Mouse (Mus musculus) NIH3T3 (cell line): ENCODE data around the gene Apol7e.
A peak's percentile ranks its signal among the peaks of the same experiment; 100 is the strongest.
"Not testable (repeated sequence)": the region's sequence is repeated elsewhere in the genome, so short reads cannot be mapped to it uniquely, and the experiment has no call there.

ENCODE experiments used
- DNase-seq: peaks from one replicate; pipeline ENCODE4 v3.0.0-alpha.2; 2012; ENCODE audit warnings: low read depth

The Apol7e gene

DNA sequence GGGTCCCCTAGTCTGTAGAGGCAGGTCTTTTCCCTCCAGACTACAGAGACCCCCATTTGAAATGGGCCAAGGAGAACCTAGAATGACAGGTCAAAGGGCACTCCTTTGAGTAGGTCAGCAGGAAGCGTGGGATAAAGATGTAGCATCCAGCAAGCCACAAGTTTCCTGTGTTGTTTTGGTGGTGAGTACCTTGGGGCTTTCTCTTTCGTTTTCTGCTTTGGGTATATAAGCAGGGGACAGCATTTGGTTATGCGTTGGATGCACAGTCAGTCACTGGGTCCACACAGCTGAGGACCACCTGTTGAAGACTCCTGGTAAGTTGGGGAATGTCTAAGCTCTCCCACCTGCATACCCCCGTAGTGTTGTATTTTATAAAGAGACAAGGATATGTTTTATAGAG is at the start of gene Apol7e:
TSS of gene Apol7e (plus strand) at position 202 of the 400 bp plus-strand sequence.
- not testable (repeated sequence) for DNase-seq

DNA sequence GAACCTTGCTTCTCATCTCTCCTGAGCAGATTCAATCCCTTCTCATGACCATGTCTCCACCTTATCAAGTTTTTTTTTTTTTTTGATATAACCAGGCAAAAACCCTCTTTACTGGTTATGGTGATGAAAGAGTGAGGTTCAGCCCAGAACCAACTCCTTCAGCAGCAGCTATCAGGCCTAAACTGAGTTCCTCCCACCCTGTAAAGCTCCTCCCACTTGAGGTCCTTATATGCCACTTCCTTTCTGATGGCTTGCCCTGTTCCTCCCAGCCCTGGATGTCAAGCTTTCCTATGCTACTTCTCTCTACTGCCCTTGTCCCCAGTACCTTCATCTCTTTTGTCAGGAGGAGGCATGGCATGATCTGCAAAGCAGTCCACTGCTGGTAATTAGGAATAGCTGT is 47.5 kb upstream of the Apol7e start:
- not testable (repeated sequence) for DNase-seq

DNA sequence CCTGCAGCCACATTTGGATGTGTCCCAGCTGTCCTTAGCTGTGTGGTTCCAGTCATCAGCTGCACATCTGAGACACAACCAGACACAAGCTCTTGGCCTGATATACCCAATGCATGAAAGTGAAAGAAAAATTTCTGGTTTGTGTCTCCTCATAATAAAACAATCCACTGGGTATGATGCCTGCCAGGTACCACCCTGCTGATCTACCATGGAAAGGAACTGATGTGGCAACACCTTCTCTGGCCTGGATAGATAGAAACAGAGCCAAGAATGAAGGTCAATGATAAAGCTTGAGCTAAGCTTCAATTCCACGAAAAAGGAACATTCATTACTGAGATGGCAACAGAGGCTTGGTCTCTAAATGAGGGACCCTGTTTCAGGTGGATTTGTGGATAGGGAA is 38.9 kb upstream of the Apol7e start:
- not testable (repeated sequence) for DNase-seq

DNA sequence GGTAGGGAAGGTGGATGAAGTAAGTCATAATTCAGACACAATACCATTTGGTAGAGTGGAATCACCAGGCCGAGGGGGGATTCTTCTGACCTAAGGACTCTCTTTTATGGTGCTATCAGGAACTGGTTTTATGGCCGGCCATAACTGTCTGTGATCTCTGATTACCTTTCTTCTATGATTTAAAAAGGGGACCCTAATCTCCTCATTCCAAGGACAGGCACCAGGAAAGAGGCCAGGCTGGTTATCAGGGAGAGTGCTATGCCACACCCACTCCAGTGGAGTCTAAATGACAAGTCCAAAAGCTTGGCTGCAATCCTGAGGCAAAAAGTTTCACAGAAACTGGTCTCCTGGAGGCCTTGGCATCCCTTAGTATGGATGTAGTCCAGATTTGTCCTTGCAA is 36.8 kb upstream of the Apol7e start:
- not testable (repeated sequence) for DNase-seq

DNA sequence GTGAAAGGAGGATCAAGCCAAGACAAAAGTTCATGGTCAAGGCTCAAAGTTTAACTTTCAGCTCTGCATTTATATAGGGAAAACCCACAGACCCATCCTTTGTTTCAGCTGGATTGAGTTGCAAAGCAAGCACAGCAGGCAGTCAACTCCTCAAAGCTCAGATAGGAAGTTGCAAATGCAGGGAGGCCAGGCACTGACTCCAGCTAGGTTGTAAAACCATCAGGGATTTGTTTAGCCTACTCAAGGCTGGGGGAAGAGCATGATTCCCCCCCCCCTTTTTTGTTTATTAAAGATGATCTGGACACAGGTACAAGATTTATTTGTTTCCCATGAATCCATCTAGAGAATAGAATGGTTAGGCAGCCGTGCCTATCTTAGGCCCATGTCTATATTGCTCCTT is 24.6 kb upstream of the Apol7e start:
- DNase-seq = not testable (repeated sequence)

DNA sequence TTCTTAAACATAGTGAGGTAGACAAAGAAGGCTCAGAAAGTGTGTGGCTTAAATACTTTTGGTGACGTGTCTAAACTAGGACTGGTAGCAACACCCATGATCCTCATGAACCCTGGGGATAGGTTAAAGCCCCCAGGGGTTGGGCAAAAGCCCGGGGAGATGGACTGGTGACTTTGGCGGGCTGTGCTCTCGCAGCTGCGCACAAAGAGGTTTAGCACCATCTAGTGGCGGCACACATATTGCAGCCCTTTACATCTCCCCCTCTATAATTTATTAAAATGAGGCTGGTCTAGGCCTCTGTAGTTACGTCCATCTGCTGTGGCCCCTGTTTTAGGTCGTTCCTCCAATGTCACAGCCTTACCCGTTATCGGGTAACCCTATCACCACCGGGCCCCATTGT is 14.7 kb upstream of the Apol7e start:
- DNase-seq = peak; percentile 73

DNA sequence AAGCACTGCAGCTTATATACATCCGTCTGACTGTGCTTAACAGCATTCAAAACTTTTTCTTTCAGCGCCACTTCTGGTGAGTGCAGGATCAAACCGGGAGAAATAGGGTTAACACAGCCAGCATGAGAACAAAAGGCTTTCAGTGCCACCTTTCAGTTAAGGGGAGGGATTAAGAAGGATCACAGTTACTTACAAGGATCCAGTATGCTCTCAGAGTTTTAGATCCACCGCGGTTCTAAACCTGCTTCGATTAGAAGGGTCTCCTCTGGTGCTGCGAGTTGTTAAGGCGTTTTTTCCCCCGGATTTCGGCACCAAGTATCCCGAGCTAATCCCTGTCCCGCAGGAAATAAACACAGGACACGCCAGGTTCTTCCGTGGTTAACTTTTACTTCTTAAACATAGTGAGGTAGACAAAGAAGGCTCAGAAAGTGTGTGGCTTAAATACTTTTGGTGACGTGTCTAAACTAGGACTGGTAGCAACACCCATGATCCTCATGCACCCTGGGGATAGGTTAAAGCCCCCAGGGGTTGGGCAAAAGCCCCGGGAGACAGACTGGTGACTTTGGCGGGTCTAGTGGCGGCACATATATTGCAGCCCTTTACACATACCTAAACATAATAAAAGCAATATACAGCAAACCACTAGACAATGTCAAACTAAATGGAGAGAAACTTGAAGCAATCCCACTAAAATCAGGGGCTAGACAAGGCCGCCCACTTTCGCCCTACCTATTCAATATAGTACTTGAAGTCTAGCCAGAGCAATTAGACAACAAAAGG is 6.9 kb upstream of the Apol7e start:
- not testable (repeated sequence) for DNase-seq

DNA sequence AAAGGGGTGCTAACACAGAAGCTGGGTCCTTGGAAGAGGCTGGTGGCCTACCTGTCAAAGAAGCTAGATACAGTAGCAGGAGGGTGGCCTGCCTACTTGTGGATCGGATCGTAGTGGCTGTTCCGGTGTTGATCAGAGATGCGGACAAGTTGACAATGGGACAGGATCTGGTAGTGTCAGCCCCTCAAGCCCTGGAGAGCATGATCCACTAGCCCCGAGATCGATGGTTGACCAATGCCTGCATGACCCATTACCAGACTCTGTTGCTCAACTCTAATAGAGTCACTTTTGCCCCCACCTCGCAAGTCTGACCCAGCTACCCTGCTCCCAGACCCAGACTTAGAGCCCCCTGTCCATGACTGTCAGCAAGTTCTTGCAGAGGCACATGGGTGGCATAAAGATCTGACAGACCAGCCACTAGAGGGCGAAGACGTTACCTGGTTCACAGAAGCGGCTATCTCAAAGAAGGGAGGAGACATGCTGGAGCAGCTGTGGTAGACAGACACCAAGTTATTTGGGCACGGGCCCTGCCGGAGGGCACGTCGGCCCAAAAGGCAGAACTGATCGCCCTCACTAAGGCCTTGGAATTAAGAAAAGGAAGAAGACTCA is 3.9 kb upstream of the Apol7e start:
- peak; percentile 76 for DNase-seq

DNA sequence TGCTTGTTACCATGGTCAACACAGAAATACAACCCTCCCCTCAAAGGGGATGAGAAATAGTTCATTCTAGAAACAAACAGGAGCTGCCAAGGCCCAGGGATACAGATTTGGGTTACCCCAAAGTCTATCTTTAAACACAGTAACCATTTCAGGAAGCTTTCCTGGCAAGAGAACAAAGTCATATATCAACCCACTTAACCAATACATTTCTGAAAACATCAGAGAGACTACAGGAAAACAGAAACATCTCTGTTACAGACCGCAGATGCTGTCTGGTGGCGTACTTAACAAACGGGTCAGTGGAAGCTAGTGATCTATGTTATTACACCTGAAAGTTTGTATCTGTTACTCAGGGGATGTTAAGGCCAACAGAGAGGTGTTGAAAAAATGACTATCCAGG is 6.6 kb downstream of the Apol7e start:
- DNase-seq = not testable (repeated sequence)

DNA sequence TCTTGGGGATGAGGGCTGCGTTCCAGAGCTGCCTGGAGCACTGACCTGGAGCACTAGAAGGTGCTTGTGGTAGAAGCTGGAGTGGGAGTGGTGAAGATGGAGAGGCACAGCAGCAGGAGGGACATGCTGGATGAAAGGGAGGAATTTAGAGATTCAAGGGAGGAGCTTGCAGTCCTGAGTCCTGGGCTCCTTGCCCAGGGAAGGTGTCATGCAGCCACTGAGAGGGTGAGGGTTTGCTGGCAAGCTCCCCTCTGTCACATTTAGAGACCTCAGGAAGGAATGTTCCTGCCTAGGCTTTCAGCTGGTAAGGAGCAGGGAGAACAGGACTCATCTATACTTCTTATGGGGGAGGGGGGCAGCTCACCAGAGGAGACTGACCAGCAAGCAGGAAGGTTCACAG is 10.3 kb downstream of the Apol7e start:
- DNase-seq = not testable (repeated sequence)

DNA sequence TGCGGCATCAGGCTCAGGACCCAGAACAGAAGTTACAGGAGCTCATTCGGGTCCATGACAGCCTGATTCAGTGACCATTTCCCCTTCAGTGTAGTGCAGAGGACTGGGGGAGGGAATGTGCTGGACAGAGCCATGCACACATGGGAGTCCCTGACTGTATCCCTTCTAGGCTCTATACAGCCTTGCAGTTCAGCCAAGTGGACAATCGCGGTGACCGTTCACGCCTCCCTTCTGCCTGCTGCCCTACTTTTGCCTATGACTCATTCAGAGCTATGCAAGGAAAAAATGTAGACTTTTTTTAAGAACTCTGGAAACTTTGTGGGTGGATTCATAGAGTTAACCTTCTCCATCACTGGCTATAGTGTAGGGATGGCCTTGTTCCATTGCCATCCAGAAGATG is 19.6 kb downstream of the Apol7e start:
- peak; percentile 2 for DNase-seq

DNA sequence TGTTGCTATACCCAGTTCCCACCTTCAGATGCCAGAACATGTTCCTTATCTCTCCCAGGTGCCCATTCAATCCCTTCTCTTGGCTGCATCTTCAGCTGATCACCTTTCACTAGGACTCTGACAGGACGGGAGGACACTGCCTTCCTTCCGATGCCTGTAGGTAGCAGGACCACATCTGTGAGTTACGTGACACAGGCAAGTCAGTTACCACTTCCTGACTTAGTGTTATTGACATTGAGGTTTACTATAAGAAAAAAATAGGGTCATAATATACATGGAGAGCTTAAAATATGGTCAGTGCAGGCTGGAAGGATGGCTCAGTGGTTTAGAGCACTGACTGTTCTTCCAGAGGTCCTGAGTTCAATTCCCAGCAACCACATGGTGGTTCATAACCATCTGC is 22.9 kb downstream of the Apol7e start:
- DNase-seq = not testable (repeated sequence)

DNA sequence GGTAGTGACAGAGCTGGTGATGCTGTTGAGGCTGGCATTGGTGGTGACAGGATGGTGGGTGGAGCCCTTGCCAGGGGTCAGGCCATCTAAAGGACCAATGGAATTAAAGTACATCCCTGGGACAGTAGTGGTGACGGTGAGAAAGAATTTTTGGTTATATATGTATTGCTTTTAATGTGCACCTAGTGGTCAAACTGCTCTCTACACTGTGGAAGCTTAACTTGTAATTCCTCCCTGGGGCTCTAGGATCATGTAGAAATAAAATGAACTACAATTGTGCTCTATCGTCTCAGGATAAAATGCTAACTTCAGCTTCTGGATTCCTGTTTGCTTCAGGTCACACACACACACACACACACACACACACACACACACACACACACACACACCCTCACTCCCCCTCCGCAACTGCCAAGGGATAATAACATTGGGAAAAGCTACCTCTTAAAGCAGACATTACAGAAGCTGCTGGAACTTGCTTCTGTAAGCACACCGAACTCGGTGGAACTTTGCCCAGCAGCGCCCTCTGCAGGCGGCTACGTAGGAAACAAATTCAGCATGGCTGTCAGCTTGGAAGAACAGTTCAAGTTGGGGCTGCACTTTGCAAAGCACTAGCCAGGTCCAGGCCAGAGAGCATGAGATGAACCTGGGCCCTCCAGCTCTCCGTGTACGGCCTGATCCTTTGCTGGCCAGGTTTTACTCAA is 25.7 kb downstream of the Apol7e start:
- DNase-seq = not testable (repeated sequence)

DNA sequence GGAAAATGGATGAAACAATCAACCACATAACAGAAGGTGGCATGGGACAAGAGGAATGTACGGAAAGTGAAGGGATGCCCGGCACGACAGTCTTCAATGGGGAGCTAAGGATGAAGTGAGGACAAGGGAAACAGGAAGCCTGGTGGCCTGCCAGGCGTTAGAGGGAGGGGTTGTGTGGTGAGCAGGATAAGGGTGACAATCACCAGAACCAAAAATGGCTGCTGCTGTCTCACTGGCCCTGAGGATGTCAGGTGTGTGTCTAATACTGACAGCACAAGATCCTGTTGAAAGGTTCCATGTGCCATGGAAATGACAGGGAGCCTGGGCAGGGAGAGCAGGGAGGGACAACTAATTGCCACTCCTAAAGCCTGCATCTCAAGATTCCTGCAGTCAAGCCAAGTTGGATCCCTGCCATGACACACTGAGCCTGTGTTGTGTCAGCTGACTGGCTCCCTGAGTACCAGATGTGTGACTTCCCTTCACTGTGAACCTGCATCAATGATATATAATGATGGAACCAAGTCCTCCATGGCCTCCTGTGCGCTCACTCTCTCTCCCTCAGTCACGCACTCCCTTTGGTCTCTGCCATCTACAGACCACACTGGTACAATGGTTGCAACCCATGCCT is 26.9 kb downstream of the Apol7e start:
- DNase-seq = peak; percentile 77

DNA sequence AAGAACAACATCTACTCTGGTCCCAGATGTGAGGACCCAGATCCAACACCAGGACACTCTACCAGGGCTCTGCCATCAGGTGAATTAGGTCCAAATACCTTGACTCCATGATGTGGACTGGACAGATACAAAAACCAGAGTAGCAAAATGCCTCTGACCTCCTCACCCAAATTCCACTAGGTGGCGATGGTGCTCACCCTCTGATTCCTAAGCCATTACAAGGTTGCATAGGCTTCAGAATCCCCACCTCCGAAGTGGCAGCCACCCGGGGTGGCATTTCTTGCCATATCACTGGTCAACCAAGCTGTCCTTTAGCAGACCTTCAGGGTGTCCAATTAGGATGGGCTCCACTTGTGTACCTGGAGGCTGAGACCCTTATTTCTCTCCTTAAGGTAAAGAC is 28.5 kb downstream of the Apol7e start:
- DNase-seq = peak; percentile 59

DNA sequence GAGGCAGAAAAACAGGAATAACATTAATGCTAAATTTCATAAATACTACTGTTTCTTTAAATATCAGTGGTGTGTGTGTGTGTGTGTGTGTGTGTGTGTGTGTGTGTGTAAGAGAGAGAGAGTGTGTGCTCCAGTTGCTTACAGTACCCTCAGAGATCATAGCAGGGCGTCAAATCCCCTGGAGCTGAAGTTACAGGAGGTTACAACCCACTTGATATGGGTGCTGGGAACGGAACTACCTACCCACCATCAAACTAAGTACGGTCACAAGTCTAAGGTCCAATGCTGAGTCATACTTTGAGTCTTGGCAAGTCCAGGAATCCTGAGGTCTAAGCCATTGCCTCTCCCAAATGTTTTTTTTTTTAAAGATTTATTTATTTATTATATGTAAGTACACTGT is 29.1 kb downstream of the Apol7e start:
- DNase-seq = peak; percentile 1

DNA sequence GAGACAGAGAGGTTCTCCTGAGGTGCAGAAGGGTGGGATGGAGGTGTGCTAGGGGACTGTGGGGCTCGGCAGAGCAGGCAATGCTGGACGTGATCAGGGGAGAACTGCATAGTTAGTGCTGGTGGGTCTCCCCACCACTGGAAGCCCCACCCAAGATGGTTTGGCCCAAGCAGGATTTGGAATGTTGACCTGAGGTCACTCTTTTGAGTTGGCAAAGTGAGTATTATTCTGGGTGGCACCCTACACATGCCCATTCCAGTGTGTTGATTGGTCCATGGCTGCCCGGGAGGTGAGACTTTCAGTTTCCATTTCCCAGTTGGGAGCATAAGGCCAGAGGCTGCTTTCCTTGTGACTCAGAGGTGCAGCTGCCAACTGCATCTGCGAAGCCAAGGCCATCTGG is 30.1 kb downstream of the Apol7e start, which contains the start of gene Apol9b:
TSS of gene Apol9b (plus strand) at position 301 of the 400 bp plus-strand sequence.
- not testable (repeated sequence) for DNase-seq

DNA sequence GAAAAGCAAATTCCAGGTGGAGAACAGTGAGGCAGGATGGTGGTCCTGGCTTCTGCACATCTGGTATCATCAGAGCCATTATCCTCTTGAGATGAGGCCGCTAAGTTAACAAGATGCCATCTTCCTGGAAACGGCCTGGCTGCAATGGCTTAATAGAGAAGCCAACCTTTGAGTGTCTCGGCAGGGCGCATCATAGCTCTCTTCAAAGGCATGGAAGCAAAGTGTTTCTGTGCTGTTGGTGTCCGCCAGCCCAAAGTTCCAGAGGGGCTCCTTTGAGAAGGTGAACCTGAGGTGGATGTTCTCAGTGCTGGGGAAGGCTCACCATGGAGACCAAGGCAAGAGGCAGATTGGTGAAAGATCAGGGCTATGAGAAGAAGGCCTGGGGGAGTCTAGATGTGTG is 32.9 kb downstream of the Apol7e start:
- peak; percentile 0 for DNase-seq

DNA sequence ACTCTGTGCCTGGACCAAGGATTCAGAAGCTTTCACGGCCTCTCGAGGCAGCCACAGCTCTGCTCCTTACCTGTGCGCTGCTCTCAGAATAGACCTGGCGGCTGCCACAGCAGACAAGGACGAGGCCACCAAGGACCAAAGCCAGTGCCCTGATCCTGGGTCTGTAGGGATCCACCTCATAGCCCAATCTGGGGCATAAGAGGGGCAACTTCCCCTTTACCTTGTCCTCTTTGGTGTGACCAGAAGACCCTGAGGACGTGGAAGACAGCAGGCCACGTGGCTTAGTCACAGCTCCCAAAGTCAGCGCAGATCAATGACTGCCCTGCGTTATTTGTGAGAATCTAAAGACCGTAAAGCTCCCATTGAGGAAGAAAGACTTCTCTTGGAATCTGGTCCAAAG is 34.2 kb downstream of the Apol7e start:
- DNase-seq = peak; percentile 0

DNA sequence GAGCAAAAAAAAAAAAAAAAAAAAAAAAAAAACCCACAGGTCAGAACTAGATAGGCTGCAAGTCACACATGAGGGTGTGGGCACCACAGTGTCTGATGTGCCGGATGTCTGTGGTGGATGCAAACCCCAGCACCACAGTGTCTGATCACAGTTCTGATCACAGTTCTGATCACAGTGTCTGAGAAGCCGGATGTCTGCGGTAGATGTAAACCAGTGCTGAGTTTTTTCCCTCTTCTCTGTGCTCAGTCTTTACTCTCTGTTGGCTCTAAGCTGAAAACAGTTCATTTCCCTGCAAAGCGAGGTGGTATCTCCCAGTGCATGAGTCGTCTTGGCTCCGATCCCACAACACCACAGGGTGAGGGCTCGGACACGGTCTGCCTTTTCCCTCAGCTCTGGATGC is 34.7 kb downstream of the Apol7e start:
- DNase-seq = peak; percentile 94

DNA sequence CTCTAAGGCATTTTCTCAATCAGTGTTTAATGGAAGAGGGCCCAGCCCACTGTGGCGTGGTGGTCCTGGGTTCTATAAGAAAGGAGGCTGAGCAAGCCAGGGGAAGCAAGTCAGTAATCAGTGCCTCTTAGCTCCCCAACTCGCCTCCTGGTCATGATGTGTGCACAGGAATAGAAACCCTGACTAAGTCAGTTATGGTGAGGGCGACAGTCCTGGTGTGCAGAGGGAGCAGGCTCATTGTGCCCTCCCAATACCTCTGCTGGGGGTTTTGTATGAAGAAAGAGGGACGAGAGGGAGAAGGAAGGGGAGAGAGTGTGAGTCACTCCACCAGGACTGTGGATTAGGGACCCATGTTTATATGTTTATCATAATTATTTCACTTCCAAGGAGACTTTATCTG is 35.2 kb downstream of the Apol7e start:
- peak; percentile 28 for DNase-seq

DNA sequence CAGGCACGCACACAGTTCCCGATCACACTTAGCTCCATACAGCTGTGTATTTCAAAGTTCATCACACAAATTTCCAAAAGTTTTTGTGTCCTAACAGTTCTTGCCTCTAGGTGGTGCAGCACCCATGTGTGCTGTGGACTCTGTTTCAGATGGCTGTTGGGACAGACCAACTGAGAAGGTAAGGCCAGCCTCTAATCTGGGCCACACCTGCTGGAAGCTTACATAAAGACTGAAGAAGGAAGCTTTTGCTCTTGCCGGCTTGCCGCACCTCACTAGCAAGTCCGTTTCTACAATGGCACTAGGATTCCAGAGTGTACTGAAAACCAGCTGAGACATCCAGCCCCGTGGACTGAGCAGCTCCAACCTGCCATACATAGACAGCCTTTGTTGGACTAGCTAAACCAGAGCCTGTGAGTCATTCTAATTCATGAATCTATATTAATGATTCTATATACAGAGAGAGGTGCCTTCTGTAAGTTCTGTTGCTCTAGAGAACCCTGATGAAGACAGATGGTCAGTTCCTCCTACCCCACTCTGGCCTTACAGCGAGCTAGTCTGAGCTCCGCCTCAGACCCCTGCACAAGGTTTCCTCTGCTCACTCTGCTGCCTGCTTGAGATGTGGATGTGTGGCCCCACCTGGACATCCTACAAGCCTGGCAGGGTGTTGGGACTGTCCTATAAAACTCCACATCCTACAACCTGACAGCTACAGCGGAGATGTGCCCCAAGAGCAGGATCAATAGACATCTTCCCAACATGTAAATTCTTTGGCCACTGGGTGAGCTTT is 42.0 kb downstream of the Apol7e start:
- DNase-seq = peak; percentile 62
